Mouse (Mus musculus) gastrocnemius, adult 8-10 months (tissue): ENCODE measurements at regions not wholly inside any gene's neighbourhood (a gene's known extent, or its start where the extent isn't known, plus 50 kb on each side); places are given as distances from the start of the nearest gene placed in this dataset.

Source experiments
- DNase-seq, 2 experiments: peaks; one replicate each; pipeline ENCODE4 v3.0.0; 2022; ENCODE audit warnings: low spot score in 2 of 2

DNA sequence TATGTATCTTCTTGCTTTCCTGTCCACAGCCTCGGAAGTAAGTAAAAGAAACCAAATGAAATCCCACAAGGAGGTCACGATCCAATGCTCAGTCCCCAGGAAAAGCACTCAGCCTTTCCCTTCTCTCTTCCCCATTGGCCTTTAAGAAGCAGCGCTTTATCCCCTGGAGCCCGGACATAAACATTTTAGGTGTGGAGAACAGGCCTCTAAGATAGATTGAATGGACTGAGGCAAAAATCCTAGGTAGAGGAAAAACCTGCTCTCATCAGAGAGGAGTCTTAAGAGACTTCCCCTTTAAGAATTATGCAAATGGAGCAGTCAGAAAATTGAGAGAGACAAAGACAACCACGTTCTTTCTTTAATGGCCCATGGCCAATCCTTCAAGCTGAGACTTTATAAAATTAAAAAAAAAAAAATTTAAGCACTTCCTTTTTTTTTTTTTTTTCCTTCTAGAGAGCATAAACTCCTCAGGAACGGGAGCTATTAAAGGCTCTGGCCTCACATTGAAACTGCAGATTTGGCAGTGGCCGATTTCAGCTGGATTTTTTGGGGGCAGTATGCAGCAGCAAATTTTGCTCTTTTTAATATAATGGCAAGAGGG, 1020.5 kb downstream of the 9330182O14Rik start:
- DNase-seq = no peak

DNA sequence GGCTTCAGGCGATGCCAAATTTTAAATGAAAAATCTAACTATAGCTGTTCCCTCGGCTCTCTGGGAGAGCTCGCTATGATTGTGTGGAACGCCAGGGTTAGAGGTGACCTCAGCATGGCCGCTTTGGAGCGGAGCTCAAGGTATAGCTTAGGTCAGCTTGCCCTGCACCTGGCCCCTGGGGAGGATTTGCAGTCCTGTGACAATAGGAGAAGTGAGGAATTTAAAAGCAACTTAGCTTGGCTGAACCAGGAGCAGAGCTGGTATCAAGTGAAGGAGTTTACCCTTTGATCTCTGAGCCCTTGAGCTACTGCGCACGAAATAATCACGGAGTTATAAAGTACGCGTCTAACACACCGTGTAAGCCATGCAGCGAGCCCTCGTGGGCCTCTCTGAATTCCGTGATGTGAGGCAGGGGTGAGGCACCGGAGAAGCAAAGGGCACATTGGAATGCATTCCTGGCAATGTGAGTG, 1021.0 kb downstream of the 9330182O14Rik start:
- DNase-seq = no peak

DNA sequence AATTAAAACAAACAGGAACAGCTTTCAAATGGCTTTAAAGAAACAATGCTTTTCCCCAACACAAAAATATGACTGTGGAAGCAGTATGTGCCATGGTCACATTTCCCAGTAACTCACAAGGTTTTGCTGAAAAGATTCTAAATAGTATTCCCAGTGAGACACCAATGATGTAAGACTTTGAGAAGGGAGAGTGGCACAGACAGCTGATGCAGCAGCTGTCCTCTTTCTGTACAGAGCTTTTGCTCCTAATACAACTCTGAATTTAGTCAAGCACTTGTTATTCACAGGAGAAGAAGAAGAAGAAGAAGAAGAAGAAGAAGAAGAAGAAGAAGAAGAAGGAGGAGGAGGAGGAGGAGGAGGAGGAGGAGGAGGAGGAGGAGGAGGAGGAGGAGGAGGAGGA, 1023.6 kb downstream of the 9330182O14Rik start:
- DNase-seq = no peak

DNA sequence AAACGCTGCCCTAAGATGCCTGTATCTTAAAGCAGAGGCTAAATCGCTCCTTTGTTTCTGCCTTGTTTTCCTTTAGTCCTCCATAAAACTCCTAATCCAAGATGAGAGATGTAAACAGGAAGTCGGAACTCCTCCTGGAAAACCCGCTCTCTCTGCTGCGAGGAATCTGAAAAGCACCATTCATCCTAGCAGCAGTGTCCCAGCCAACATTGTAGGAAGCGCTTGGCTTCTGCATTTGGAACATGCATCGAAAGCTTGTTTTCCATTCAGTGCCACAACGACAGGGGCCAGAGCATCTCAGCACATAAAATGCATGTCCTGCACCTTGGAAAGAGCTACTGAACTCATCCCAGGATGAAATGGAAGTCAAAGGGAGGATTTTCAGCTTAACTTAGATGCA, 1028.1 kb downstream of the 9330182O14Rik start:
- no peak for DNase-seq

DNA sequence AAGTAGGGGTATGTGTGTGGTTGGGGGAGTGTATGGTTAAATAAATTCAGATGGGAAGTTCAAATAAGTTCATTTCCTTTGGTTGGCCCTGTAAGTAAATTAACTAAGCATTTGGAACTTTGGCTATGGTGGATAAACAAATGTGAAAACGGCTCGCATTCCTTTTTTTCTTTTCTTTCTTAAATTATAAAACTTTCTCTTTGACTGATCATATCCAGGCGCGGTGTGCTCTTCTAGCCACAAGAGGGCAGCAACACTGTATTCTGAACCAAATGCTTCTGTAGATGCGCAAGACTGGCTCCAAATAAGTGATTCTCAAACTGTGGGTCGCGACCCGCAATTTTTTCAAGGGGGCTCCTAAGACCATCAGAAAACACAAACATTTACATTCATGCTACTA, 1028.6 kb downstream of the 9330182O14Rik start:
- peak in 1 of 2 experiments; percentile 8 for DNase-seq

DNA sequence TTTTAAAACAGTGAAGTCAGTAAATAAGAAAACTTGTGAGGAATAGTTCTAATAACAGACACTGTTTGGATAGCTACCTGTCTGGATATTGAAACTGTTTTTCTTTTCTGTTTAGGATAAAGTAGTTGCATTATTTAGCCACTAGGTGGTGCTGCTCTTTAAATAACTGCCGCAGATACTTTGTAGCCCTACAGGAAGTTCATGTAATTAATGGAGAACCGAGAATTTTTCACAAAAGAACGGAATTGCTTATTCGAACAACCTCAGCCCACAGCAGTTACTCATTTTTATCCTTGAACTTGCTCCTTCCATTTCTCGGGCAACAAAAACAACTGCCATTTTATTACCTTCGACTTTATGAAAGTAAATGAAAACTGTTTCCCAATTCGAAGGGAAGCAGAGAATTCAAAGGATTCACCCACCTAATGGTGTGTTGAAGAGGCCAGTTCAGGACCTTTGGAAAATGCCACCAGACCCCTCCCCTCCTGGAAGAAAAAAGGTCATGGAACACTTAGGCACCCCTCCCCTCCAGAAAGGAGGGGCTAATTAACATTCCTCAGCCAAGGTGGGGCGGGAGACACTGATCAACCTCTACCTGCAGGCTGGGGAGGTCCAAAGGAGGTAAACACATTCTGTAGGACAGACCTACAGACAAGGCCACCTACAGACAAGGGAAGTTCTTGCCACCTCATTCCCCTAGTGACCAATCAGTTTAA, 1029.6 kb downstream of the 9330182O14Rik start:
- DNase-seq = no peak

DNA sequence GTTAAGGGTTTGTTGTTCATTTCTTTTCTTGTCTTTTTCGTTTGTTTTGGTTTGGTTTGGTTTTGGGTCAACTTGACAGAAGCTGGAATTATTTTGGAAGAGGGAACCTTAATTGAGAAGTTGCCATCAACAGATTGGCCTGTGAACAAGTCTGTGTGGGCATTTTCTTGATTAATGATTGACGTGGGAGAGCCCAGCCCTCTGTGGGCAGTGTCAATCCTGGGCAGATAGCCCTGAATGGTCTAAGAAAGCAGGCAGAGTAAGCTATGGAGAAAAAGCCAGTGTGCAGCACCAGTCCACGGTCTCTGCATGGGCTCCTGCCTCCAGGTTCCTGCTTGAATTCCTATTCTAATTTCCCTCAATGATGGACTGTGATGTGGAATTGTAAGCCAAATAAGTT, 1031.4 kb downstream of the 9330182O14Rik start:
- no peak for DNase-seq

DNA sequence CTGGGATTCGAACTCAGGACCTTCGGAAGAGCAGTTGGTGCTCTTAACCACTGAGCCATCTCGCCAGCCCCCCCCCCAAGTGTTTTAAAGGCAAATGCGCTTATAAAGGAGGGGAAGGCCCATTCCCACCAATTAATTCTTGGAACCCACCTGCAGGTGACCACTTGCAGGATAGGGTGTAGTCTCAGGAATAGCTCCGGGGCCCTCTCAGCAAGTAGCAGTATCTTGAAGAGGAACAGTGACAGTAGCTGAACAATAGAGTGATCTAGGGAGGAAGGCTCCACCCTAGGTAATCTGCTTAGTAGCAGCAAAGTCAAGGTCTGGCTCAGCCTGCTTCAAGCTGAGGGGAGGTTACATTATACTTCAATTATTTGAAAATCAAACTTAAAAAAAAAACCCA, 1056.6 kb downstream of the 9330182O14Rik start:
- no peak for DNase-seq

DNA sequence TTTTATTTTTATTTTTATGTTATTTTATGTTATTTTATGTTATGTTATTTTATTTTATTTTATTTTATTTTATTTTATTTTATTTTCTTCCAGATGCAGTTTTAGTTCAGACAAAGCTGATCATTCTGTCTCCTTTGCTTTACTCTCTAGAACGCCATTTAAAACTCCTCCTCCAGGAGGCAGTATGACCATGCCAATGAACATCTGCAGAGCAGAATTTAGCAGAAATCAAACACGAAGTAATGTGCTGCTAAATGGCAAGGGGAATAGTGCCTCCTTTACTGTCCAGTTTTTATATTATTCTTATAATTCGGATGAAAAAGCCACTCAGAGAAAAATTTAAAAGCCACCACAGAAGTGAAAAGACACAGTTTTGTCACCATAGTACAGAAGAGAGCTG, 1059.1 kb downstream of the 9330182O14Rik start:
- DNase-seq = no peak

DNA sequence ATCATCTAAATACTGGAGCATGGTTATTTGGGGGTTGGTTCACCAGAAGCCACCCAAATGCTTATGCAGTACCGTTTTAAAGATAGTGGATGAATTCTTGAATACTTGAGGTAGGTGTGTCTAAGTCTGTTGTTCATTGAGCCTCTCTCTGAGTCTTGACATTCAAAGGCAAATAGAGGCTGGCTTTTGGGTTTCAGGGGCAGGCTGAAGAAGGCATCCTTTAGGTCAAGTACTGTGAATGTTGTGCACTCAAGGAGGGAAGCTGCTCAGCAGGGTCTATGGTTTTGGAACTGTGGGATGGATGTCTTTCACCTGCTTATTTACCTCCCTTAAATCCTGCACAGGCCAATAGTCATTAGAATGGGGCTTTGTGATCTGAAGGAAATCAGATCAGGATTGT, 1089.6 kb downstream of the 9330182O14Rik start:
- DNase-seq = no peak

DNA sequence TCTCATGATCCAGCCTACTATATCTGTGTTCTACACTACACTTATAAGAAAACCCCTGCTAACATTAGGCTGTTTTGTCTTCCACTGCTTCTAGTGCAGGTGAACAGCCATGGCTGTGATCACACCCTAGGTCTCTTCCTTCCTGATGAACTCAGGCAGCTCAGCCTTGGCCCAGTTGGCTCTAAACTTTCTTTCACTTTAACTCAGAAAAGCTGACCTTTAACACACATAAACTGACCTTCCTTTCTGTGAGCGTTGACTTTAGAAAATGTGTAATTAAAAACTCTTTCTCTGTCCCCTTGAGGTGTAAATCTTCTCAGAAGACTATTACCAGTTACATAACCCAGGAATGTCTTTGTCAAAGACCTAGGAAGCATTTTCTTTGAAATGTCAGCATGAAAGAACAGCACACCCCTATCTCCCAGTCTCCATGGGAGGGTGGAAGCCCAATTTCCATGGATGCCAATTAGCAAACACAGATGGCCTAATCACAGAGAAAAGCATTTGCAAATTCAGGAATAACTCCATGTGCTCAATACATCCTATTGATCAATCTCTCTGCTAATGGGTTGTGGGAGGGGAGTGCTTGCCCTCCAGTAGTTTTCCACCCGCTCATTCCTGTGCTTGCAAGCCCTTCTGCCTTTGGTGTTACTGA, 1098.4 kb downstream of the 9330182O14Rik start:
- no peak for DNase-seq
